Mouse (Mus musculus) bone marrow macrophage, adult 2 months (primary cell): ENCODE results near the gene Tmc8.

Experiments used
- CTCF ChIP-seq: IDR thresholded peaks from 2 replicates; pipeline ENCODE4 v1.5.1; 2012; ENCODE audit warnings: low read depth, mild to moderate bottlenecking, low read length, moderate library complexity
- POLR2A ChIP-seq: IDR thresholded peaks from 2 replicates; pipeline ENCODE4 v1.6.1; 2012; ENCODE audit warnings: mild to moderate bottlenecking, low read depth, low read length, borderline replicate concordance

GRCm38 (mm10) chr11:117783089-117783488, 1.2 kb downstream of the Tmc8 start:
- TF ChIP-seq POLR2A (no peak), CTCF (no peak)
